Mouse (Mus musculus) neural tube, embryonic 13.5 days (tissue): ENCODE results near the gene Syne3. TPM values are rescaled to one million over a fixed set of nuclear protein-coding genes. Genes with fewer than 3 reads are reported as not detected.

Experiments
- ATAC-seq: fragments of 200-750 bp; cut with Nextera tagmentation; 2 replicates; pipeline ENCODE4 v1.8.0; 2017; ENCODE audit warnings: low read depth, mild to moderate bottlenecking, moderate TSS enrichment, moderate library complexity
- H3K27ac ChIP-seq: fragments of 300-500 bp; sonication (generic); replicated peaks from 2 replicates; pipeline ENCODE4 v1.5.1; 2015; ENCODE audit warnings: moderate library complexity, mild to moderate bottlenecking, inconsistent platforms
- H3K27me3 ChIP-seq: fragments of 300-500 bp; sonication (generic); 2 replicates; pipeline ENCODE4 v1.6.1; 2015; ENCODE audit warnings: mild to moderate bottlenecking, inconsistent platforms
- H3K36me3 ChIP-seq: fragments of 300-500 bp; sonication (generic); 2 replicates; pipeline ENCODE4 v1.6.1; 2015; ENCODE audit warnings: mild to moderate bottlenecking, inconsistent platforms
- H3K4me1 ChIP-seq: fragments of 300-500 bp; sonication (generic); replicated peaks from 2 replicates; pipeline ENCODE4 v1.6.1; 2015; ENCODE audit warnings: inconsistent platforms
- H3K4me2 ChIP-seq: fragments of 300-500 bp; sonication (generic); 2 replicates; pipeline ENCODE4 v1.6.1; 2015; ENCODE audit warnings: inconsistent platforms, mild to moderate bottlenecking, moderate library complexity
- H3K4me3 ChIP-seq: fragments of 300-500 bp; sonication (generic); 2 replicates; pipeline ENCODE4 v1.5.1; 2015; ENCODE audit warnings: mild to moderate bottlenecking, inconsistent platforms
- H3K9ac ChIP-seq: fragments of 300-500 bp; sonication (generic); 2 replicates; pipeline ENCODE4 v1.6.1; 2015; ENCODE audit warnings: moderate library complexity, mild to moderate bottlenecking, inconsistent platforms
- H3K9me3 ChIP-seq: fragments of 300-500 bp; sonication (generic); 2 replicates; pipeline ENCODE4 v1.6.1; 2016; ENCODE audit warnings: inconsistent platforms
- WGBS: fragments of 180-500 bp; shearing (Covaris S2); methylation state at CpG from one replicate; pipeline ENCODE4 v1.1.7; 2015; 5-methylcytosine and 5-hydroxymethylcytosine counted together
- polyA plus RNA-seq: library from polyadenylated mRNA; unstranded; fragments of >200 nt; fragmentation: Nextera tagmentation; extraction: Ambion mirVana; gene quantifications from 2 replicates; pipeline ENCODE4 v1.2.1, GENCODE M21; 2015

Syne3 gene
- polyA plus RNA-seq, 1 experiment from 2014 or later, result 0.32 TPM

GRCm38 (mm10) chr12:105021441-105022069 lies 11.9 kb upstream of the Syne3 start:
- no peak for ATAC-seq
- peaks cover 9% of the 10 kb centered on the region; the same call in 1 of the 2 replicates for H3K4me1 ChIP-seq
- WGBS, result 84% methylated on average over 8 of the region's 8 CpGs

DNA sequence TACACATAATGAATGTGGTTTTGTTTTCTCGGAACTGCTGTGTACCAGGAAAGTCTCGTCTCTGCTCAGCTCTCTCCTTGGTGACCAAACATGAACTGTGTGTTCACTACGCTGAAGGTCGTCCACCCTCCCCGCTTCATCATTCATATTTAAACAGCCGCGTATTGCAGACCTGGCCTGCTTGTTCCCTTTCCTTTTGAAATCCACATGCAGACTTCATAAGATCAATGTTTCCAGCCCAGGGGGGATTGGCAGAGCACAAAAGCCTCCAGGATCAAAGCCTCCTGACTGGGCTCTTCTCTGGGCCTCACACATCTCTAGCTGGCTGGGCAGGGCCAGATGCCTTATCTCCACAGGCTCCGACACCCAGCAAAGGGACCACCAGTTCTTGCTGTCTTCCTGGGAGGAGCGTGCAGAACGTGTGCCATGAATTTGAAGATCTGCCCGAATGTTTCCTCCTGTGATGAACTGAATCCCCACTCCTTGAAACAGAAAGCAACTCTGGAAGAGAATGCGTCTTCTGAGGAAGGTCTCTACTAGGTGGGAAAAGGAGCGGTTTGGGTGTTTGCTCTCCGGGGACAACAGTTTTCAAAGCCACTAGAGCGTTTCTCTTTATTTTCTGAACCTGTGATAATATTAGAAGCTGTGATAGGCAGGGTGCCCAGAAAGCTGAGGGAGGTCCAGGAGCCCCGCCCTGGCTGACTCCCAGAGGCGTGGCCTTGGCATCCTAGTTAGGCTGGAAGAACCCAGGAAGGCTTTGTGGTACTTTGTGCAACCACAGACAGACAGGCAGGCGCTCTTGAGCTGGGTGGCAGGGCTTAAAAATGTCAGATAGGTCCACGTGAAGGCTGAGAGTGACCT lies 10.0 kb upstream of the Syne3 start:
- H3K4me1 ChIP-seq, result peaks cover 12% of the 10 kb centered on the region; the same call in 1 of the 2 replicates
- H3K27ac ChIP-seq, result 0 out of 2 replicates have a peak overlapping the region, but pooled peaks have one; percentile 18
- H3K9ac ChIP-seq, result 0 out of 2 replicates have a peak overlapping the region, but pooled peaks have one; percentile 17
- 0 out of 2 replicates have a peak, but pooled peaks cover 8% of the 10 kb centered on the region for H3K9me3 ChIP-seq
- no peaks in the 10 kb centered on the region for H3K27me3 ChIP-seq
- WGBS, result 60% methylated on average over 19 of the region's 19 CpGs
- ATAC-seq, result no peak
- no peak overlapping the region for H3K4me2 ChIP-seq
- H3K4me3 ChIP-seq, result no peak overlapping the region
- H3K36me3 ChIP-seq, result no peaks in the 10 kb centered on the region

More at GRCm38 (mm10) chr12:105021441-105022069, 11.9 kb upstream of the Syne3 start:
- no peaks in the 10 kb centered on the region for H3K27me3 ChIP-seq
- H3K9me3 ChIP-seq, result 0 out of 2 replicates have a peak, but pooled peaks cover 8% of the 10 kb centered on the region
- H3K36me3 ChIP-seq, result no peaks in the 10 kb centered on the region
- H3K27ac ChIP-seq, result no peak overlapping the region
- H3K4me3 ChIP-seq, result no peak overlapping the region
- no peak overlapping the region for H3K9ac ChIP-seq
- no peak overlapping the region for H3K4me2 ChIP-seq

DNA sequence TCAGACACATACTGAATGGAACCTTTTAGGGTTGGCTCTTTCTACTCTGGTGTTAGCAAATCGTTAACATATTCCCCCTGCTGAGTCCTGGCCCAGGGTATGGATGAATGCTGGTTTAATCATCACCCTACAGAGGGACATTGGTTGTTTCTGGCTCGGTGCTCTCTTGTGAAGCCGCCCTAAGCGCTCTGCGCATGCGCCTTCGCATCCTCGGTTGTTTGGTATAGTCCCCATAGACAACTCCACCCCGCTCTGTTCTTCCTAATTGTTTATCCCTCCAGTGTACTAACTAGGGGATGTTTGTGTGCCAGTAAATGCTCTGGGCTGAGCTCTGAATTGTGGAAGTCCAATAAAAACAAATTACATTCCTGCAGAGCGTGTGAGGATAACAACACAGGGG lies 7.0 kb upstream of the Syne3 start:
- Histone ChIP-seq H3K36me3 (no peaks in the 10 kb centered on the region), H3K4me3 (no peak overlapping the region), H3K4me2 (no peak overlapping the region), H3K9ac (no peak overlapping the region), H3K27me3 (peaks cover 6% of the 10 kb centered on the region), H3K4me1 (peaks cover 8% of the 10 kb centered on the region; the same call in 1 of the 2 replicates), H3K27ac (peak overlapping the region; percentile 74), H3K9me3 (no peaks in the 10 kb centered on the region)
- 36% methylated on average over 10 of the region's 10 CpGs for WGBS
- ATAC-seq, result peak; percentile 81

GRCm38 (mm10) chr12:105016199-105016598 lies 6.6 kb upstream of the Syne3 start:
- no peaks in the 10 kb centered on the region for H3K36me3 ChIP-seq
- H3K27me3 ChIP-seq, result peaks cover 10% of the 10 kb centered on the region
- no peak overlapping the region for H3K4me2 ChIP-seq
- H3K9me3 ChIP-seq, result no peaks in the 10 kb centered on the region
- WGBS, result 63% methylated on average over 4 of the region's 4 CpGs
- H3K4me1 ChIP-seq, result 0 out of 2 replicates have a peak, but pooled peaks cover 6% of the 10 kb centered on the region
- peak; percentile 69 for ATAC-seq
- H3K27ac ChIP-seq, result peak overlapping the region; percentile 74
- H3K4me3 ChIP-seq, result no peak overlapping the region
- no peak overlapping the region for H3K9ac ChIP-seq

GRCm38 (mm10) chr12:105013065-105013464 lies 3.5 kb upstream of the Syne3 start:
- no peak for ATAC-seq
- Histone ChIP-seq H3K4me2 (0 out of 2 replicates have a peak overlapping the region, but pooled peaks have one; percentile 0), H3K27ac (no peak overlapping the region), H3K4me3 (no peak overlapping the region), H3K9ac (no peak overlapping the region), H3K27me3 (peaks cover 42% of the 10 kb centered on the region), H3K4me1 (peaks cover 29% of the 10 kb centered on the region), H3K36me3 (no peaks in the 10 kb centered on the region), H3K9me3 (no peaks in the 10 kb centered on the region)
- WGBS, result 46% methylated on average over 17 of the region's 17 CpGs

DNA sequence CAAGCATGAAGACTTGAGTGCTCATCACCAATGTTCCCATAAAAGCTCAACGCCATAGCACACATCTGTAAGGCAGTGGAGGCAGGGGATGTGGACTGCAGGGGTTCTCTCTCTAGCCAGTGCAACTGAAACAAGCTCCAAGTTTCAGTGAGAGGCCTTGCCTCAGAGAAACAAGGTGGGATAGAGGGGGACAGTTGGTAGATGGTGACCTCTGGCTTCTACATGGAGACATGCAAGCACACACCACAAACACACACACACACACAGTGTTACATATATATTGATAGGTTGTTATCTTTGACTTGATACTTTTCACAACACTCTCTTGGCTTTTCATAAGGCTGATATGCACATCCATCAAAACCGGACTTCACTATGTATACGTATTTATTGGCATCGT lies 2.7 kb upstream of the Syne3 start:
- no peak for ATAC-seq
- 95% methylated on average over 4 of the region's 4 CpGs for WGBS

GRCm38 (mm10) chr12:105011589-105011988 lies 2.0 kb upstream of the Syne3 start:
- Histone ChIP-seq H3K9me3 (no peaks in the 10 kb centered on the region), H3K4me1 (peaks cover 26% of the 10 kb centered on the region), H3K4me2 (no peak overlapping the region), H3K9ac (no peak overlapping the region), H3K36me3 (no peaks in the 10 kb centered on the region), H3K27ac (no peak overlapping the region), H3K4me3 (no peak overlapping the region), H3K27me3 (peaks cover 55% of the 10 kb centered on the region)
- WGBS, result 89% methylated on average over 1 of the region's 1 CpGs
- ATAC-seq, result no peak

More for the DNA sequence above, 2.7 kb upstream of the Syne3 start:
- Histone ChIP-seq H3K36me3 (no peaks in the 10 kb centered on the region), H3K9ac (no peak overlapping the region), H3K4me1 (peaks cover 29% of the 10 kb centered on the region), H3K9me3 (no peaks in the 10 kb centered on the region), H3K4me2 (no peak overlapping the region), H3K27me3 (peaks cover 49% of the 10 kb centered on the region), H3K27ac (no peak overlapping the region), H3K4me3 (no peak overlapping the region)

GRCm38 (mm10) chr12:105010213-105010790 lies 693 bp upstream of the Syne3 start:
- peak overlapping the region; percentile 98 for H3K4me2 ChIP-seq
- no peaks in the 10 kb centered on the region for H3K9me3 ChIP-seq
- peak; percentile 37 for ATAC-seq
- no peaks in the 10 kb centered on the region for H3K36me3 ChIP-seq
- H3K27me3 ChIP-seq, result peaks cover 64% of the 10 kb centered on the region
- peaks cover 23% of the 10 kb centered on the region for H3K4me1 ChIP-seq
- 16% methylated on average over 9 of the region's 9 CpGs for WGBS
- H3K9ac ChIP-seq, result peak overlapping the region; percentile 69
- no peak overlapping the region for H3K27ac ChIP-seq
- H3K4me3 ChIP-seq, result peak overlapping the region; percentile 56

- H3K4me3 ChIP-seq, result peak overlapping the region; percentile 56
- peaks cover 23% of the 10 kb centered on the region for H3K4me1 ChIP-seq
- 2% methylated on average over 13 of the region's 13 CpGs for WGBS
- H3K36me3 ChIP-seq, result no peaks in the 10 kb centered on the region
- peaks cover 69% of the 10 kb centered on the region for H3K27me3 ChIP-seq
- H3K4me2 ChIP-seq, result peak overlapping the region; percentile 98
- H3K9ac ChIP-seq, result no peak overlapping the region
- peak; percentile 40 for ATAC-seq
- no peaks in the 10 kb centered on the region for H3K9me3 ChIP-seq
- H3K27ac ChIP-seq, result no peak overlapping the region
These were observed 844 bp downstream of the Syne3 start for GRCm38 (mm10) chr12:105008752-105009178.

GRCm38 (mm10) chr12:105008150-105008549 lies 1.5 kb downstream of the Syne3 start:
- WGBS, result 74% methylated on average over 2 of the region's 2 CpGs
- H3K4me3 ChIP-seq, result 0 out of 2 replicates have a peak overlapping the region, but pooled peaks have one; percentile 56
- H3K27ac ChIP-seq, result no peak overlapping the region
- H3K9ac ChIP-seq, result no peak overlapping the region
- H3K9me3 ChIP-seq, result no peaks in the 10 kb centered on the region
- ATAC-seq, result no peak
- H3K27me3 ChIP-seq, result peaks cover 69% of the 10 kb centered on the region
- no peaks in the 10 kb centered on the region for H3K36me3 ChIP-seq
- H3K4me1 ChIP-seq, result peaks cover 23% of the 10 kb centered on the region
- H3K4me2 ChIP-seq, result peak overlapping the region; percentile 98

DNA sequence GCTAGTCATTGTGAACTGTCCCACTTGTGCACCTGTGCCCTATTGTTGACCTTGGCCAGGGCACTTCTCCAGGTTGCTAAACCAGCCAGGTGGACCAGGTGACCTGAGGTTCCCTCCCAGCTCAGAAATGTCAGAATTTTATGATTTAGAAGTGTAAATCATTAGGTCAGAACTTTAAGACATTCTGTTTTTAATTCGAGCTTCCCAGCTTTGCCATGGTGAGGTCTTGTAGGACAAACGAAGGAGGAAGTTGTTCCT lies 4.0 kb downstream of the Syne3 start:
- 68% methylated on average over 2 of the region's 2 CpGs for WGBS
- ATAC-seq, result no peak
- no peak overlapping the region for H3K4me3 ChIP-seq
- H3K9me3 ChIP-seq, result no peaks in the 10 kb centered on the region
- H3K4me2 ChIP-seq, result no peak overlapping the region
- H3K27ac ChIP-seq, result no peak overlapping the region
- peaks cover 53% of the 10 kb centered on the region for H3K27me3 ChIP-seq
- no peaks in the 10 kb centered on the region for H3K36me3 ChIP-seq
- H3K9ac ChIP-seq, result no peak overlapping the region
- H3K4me1 ChIP-seq, result peaks cover 29% of the 10 kb centered on the region
